Mouse (Mus musculus): Measurements from ENCODE around the gene Rab5if. TPM values are rescaled to one million over a fixed set of nuclear protein-coding genes. Genes with fewer than 3 reads are reported as not detected.
"Not testable (repeated sequence)": the region's sequence is repeated elsewhere in the genome, so short reads cannot be mapped to it uniquely, and the experiment has no call there.

The Rab5if gene
- polyA plus RNA-seq, 1 experiment from 2014 or later, result 144 TPM

GRCm38 (mm10) chr2:156918562-156918961, 55.6 kb downstream of the Rab5if start:
- H3K4me2 ChIP-seq (replicated peaks), result no peak overlapping the region
- no peak overlapping the region for H3K9ac ChIP-seq (replicated peaks)
- no peak overlapping the region for H3K4me3 ChIP-seq
- no peaks in the 10 kb centered on the region for H3K27me3 ChIP-seq
- no peak overlapping the region for H3K27ac ChIP-seq (replicated peaks)
- H3K4me1 ChIP-seq, result no peaks in the 10 kb centered on the region
- no peaks in the 10 kb centered on the region for H3K36me3 ChIP-seq
- no peak for ATAC-seq (replicated peaks)
- no peaks in the 10 kb centered on the region for H3K9me3 ChIP-seq
- WGBS, result 65% methylated on average over 4 of the region's 4 CpGs

DNA sequence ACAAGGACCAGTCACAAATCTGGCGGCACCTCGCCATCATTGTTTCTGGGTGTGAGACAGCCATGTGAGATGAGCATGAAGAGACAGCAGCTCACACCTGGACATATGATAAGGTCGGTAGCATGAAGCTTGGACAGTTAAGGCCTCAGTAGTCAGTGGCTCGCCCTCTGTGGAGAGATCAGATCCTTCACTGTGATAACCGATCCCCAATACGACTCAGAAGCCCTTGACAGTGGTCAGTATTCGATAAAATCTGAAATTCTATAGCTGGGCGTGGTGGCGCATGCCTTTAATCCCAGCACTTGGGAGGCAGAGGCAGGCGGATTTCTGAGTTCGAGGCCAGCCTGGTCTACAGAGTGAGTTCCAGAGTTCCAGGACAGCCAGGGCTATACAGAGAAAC, 56.3 kb downstream of the Rab5if start:
- H3K9me3 ChIP-seq; H3K4me2 ChIP-seq (replicated peaks); H3K27me3 ChIP-seq; H3K27ac ChIP-seq (replicated peaks); H3K9ac ChIP-seq (replicated peaks); H3K4me1 ChIP-seq; ATAC-seq (replicated peaks); H3K4me3 ChIP-seq; H3K36me3 ChIP-seq: not testable (repeated sequence)
- 92% methylated on average over 11 of the region's 11 CpGs for WGBS

GRCm38 (mm10) chr2:156919796-156920195, 56.9 kb downstream of the Rab5if start:
- Histone ChIP-seq H3K9me3 (no peaks in the 10 kb centered on the region), H3K27me3 (no peaks in the 10 kb centered on the region), H3K4me2 (replicated peaks) (no peak overlapping the region), H3K9ac (replicated peaks) (no peak overlapping the region), H3K36me3 (no peaks in the 10 kb centered on the region), H3K4me3 (no peak overlapping the region), H3K4me1 (no peaks in the 10 kb centered on the region), H3K27ac (replicated peaks) (no peak overlapping the region)
- 73% methylated on average over 2 of the region's 2 CpGs for WGBS
- no peak for ATAC-seq (replicated peaks)

DNA sequence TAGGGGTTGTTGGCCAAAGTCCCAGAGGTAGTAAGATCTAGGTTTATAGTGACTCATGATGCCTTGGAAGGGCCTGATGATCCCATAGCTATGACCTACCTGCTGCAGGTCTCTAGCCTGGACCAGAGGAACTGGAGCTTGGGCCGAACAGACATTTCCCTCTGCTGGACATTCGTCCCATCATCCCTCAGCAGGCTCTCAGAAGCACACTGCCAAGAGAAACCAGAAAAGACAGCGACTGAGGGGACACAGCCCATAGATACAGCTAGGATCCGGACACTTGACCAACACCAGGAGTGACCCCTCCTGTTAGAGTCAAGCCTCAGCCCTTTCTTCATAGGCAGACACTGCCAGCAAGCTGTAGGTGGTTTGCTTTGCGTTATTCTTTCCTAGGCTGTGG, 60.1 kb downstream of the Rab5if start:
- Histone ChIP-seq H3K4me1 (no peaks in the 10 kb centered on the region), H3K36me3 (peaks cover 7% of the 10 kb centered on the region; the same call in 1 of the 2 replicates), H3K27ac (replicated peaks) (no peak overlapping the region), H3K9me3 (no peaks in the 10 kb centered on the region), H3K27me3 (no peaks in the 10 kb centered on the region), H3K4me3 (no peak overlapping the region), H3K9ac (replicated peaks) (no peak overlapping the region), H3K4me2 (replicated peaks) (no peak overlapping the region)
- no peak for ATAC-seq (replicated peaks)
- WGBS, result 80% methylated on average over 5 of the region's 5 CpGs

Other genes with a start within 250 kb of the Rab5if start
- gene Dlgap4, start 249.4 kb upstream of the Rab5if start, polyA plus RNA-seq (2015; fragmentation: Nextera tagmentation; extraction: Ambion mirVana), result 317 and 333 TPM in 2 replicates
- gene Myl9, start 87.7 kb upstream of the Rab5if start, polyA plus RNA-seq (2015; fragmentation: Nextera tagmentation; extraction: Ambion mirVana), result 32.2 and 34.2 TPM in 2 replicates
- gene Tgif2, start 23.1 kb upstream of the Rab5if start, polyA plus RNA-seq (2015; fragmentation: Nextera tagmentation; extraction: Ambion mirVana), result 42.4 and 45.2 TPM in 2 replicates
- gene 4930518I15Rik, start 5.2 kb upstream of the Rab5if start, polyA plus RNA-seq (2015; fragmentation: Nextera tagmentation; extraction: Ambion mirVana), result 11.2 and 12.1 TPM in 2 replicates
- gene Sla2, start 24.1 kb downstream of the Rab5if start, polyA plus RNA-seq (2015; fragmentation: Nextera tagmentation; extraction: Ambion mirVana), result 0.09 and 0.18 TPM in 2 replicates
- 121 and 123 TPM in 2 replicates for gene Ndrg3, start 128.9 kb downstream of the Rab5if start, polyA plus RNA-seq (2015; fragmentation: Nextera tagmentation; extraction: Ambion mirVana)
- gene Dsn1, start 144.0 kb downstream of the Rab5if start, polyA plus RNA-seq (2015; fragmentation: Nextera tagmentation; extraction: Ambion mirVana), result 21.7 and 23.1 TPM in 2 replicates
- gene Soga1, start 216.1 kb downstream of the Rab5if start, polyA plus RNA-seq (2015; fragmentation: Nextera tagmentation; extraction: Ambion mirVana), result 5.7 and 8.2 TPM in 2 replicates
- gene Tldc2, start 223.9 kb downstream of the Rab5if start, polyA plus RNA-seq (2015; fragmentation: Nextera tagmentation; extraction: Ambion mirVana), result not detected in 2 replicates

All from forebrain, embryonic 15.5 days (tissue).